Mouse (Mus musculus): Measurements from ENCODE around the gene Gnai2.

Gnai2 gene

DNA sequence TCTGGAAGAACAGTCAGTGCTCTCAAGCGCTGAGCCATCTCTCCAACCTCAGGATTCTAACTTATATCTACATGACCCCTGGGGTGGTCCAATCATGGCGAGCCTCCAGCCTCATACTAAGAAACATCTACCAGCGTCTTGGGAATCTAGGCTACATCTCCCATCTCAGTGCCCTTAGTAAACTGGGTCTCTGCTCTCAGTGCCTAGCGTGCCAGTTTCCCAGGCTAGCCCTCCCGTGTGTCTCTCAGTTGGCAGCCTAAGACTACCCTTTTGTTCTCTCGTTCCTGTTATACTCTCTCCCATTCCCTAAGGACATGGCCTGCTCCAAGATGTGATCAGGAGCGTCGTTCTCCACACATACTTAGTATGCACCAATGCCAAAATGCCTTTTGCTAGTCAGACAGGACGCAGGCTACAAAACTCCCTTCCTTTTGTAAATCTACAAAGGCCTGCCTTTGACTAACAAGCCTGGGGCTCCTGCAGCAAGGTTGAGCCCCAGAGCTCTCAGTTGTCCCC, 3.8 kb downstream of the Gnai2 start:
- no peak for DNase-seq (ENCODE audit: low read depth, low spot score)

DNA sequence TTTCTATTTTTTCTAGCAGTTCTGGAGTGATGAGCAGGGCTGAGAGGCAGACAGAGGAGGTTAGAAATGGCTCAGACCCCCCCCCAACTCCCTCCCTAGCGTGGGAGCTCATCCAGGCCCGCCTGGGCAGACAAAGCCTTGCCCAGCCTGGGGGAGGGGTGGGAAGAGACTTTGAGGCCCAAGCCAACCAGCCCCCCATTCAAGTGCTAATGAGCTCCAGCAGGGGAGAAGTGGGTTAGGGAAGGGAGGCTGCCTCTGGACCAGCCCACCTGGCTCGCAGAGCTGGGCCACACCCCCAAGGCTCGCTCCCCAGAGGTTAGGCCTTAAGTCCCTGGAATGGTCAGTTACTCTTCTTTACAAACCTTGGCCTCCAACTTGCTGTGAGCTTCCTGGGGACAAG, 4.6 kb downstream of the Gnai2 start:
- DNase-seq (ENCODE audit: low read depth, low spot score): no peak

DNA sequence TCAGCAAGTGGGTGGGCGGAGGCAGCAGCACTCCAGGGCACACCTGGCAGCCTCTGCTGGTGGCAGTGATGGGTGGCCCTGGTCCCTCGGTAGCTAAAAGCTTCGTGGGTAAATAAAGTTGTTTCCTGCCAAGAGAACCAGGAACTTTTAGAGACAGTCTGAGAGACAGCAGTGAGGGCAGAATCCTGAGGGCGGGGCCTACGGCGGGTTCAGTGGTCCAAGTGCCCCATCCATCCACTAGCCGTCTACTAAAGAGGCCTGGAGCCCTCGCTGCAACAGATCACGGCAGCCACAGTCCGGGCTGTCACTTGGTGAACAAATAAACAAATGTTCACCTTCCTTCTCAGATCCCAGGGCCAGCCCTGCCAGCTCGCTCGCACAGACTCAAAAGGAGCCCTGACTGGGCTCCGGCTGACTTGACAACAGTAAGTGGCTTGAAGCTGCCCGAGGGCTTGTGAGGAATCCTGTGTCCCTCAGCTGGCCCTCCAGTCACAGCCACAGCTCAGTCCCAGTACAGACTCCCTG, 5.2 kb downstream of the Gnai2 start:
- no peak for DNase-seq (ENCODE audit: low read depth, low spot score)

DNA sequence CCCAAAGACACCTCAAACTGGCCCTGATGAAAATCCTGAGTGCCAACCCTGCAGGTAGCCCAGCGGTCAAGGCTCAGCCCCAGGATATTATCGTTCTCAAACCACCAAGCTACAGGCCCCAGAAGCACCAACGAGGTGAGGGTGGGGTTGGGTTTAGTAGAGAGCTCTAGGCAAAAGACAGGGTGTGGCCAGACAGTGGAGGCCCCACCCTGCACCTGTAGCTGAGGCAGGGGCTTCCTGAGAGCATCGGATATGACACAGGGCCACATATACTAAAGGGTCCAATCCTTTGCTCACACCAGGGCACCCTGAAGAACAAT, 5.8 kb downstream of the Gnai2 start:
- DNase-seq (ENCODE audit: low read depth, low spot score): no peak

DNA sequence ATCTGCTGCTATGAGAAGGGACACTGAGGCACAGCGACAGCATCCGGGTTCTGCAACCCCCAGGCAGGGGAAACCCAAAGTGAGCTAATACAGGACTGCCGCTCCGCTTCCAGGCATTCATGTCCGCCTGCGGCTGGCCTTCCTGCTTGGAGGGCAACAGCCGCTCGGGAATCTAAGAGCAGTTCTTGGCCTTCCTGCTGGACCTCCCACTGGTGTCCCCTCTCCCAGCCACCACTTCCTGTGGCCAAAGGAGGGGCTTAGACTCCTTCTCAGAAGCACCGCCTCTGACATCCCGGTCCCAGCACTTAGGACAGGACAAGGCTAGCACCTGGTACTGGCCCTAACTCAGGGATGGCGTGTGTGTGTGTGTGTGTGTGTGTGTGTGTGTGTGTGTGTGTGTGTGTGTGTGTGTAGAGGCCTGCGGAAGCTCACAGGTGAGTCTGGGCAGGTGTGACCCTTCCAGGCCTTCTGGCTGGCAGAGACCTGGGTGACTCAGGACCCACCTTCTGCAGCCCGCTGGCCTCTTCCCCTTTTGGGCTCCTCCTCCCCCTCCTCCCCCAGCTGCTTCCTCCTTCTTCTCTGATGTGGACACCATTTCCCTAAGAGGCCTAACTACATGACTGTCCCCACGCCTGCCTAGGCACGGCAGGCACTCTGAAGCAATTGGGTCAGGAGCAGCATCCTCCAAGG, 6.3 kb downstream of the Gnai2 start:
- no peak for DNase-seq (ENCODE audit: low read depth, low spot score)

DNA sequence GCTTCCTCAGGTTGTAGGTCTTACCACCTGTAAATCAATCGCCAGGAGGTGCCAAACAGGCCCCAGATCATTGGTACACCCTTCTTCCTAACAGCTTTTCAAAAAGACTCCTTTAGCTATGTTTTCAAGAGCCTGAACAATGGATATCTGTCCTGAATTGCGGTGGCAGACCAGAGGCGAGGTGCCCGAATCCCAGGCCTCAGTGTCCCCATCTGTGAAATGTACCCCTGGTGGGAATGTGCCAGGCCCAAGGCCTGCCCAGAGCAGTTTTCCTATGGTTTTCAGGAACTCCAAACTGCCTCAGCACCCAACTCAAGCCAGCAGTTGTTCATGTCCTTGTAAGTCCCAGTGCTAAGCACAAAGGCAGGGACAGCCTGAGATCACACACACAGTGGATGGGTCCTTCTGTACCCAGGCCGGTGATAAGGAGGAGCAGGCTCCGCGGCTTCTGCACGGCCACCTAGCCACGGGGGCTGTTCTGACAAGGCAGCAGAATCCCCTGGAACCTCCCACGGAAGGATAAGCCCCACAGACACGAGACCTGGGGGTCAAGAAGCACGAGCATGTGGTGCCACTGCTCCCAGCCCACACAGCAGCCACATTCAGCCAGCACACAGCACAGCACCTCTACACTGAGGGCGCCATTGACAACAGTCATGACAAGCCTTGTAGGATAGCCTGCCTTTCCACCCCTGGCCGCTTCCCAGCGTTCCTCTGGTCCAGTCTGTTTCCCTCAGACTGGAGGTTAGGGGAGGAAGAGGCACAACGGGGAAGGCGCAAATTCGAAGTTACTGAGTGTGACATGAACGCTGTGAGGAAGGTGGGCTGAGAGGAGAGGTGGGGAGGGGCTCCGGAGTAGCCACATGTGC, 7.5 kb downstream of the Gnai2 start:
- DNase-seq (ENCODE audit: low read depth, low spot score): no peak

DNA sequence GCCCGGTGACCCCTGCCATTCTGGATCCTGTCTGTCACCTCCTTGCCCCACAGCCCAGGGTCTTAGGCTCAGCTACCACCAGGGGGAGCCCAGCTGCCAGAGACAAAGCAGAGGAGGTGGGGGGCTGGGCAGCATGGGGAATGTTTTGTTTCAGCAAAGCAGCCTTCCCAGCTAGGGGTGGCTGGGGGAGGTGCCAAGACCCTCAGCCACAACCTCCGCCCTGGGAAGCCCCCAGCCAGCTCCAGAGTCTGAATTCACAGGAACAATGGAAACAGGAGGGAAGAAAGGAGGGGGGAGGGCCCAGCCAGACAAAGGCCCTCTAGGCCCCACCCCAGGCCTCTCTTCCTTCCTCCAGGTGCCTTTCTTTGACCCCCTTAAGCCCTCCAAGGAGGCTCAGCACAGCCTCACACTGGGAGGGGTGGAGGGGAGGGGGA, 8.3 kb downstream of the Gnai2 start:
- peak; percentile 79 for DNase-seq (ENCODE audit: low read depth, low spot score)

DNA sequence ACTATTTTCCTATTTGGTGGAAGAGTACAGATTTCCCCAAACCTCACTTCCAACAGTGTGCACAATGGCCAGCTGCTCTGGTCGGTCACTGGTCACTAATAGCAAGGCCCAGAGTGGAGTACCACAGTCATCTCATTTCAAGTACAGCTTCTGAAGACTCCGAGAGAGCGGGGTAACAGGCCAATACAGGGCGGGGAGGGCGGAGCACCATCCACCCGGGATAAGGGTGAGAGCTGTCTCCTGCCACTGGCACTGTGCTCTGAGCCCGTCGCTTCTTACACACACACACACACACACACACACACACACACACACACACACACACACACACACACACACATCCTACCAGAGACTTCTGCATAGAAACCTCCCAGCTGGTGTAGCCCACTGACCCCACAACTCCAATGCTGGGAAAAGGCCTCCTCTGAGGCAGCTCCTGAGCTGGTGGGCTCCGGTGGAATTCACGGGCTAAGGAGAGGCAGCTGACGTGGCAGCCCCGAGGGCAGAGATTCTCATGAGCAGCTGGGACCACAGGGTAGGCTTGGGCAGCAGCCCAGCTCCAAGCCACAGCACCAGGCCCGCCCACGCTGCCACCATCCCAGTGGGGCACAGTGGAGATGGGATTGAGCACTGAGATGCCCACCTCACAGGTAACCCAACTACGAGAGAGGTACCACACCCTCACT, 8.9 kb downstream of the Gnai2 start:
- no peak for DNase-seq (ENCODE audit: low read depth, low spot score)

DNA sequence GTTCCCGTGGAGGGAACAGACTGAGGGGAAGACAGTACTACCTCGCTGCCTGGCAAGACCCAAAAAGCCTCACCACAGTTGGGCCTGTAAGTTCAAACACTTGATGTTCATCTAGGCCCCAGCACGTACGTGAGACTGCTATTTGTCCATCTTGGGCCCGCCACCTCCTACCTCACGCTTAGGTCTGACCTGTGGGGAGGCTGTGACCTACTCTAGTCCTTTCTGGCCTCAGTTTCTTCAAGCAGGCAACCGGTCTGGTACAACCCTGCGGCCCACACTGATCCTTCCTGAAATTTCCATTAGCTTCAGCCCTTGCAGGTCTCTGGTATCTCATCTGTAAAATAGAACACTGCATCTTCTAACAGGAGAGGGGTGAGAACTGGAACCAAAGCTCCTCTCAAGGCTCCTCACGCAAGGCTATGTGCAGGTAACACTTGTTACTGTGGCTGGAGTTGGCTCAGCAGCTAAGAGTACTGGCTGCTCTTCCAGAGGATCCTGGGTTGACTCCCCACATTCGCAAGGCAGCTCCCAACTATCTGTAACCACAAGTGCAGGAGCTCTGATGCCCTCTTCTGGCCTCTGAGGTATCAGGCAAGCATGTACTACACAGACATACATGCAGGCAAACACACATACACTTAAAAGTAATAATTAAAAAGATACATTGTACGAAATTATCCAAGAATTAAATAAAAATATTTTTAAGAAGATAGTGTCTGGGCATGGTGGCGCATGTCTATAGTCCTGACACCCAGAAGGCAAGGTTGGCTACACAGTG, 9.6 kb downstream of the Gnai2 start:
- no peak for DNase-seq (ENCODE audit: low read depth, low spot score)

DNA sequence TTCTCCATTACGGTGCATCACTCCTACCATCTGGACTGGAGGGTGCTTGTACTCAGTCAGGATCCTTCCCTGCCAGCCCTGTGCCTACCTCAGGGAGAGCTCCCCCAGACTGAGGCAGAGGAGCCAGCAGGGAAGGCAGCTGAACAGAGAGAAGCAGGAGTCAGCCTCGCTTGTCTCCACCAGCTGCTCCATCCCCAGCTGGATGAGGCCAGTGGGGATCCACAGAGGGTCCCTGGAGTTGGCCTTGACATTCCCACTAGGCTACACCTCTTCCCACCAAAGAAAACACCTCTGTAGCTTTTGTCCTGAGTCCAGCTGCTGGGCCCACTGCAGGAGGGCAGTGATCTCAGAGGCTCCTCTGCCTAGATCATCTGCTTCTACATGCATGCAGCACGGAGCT, 10.2 kb downstream of the Gnai2 start:
- DNase-seq (ENCODE audit: low read depth, low spot score): no peak

DNA sequence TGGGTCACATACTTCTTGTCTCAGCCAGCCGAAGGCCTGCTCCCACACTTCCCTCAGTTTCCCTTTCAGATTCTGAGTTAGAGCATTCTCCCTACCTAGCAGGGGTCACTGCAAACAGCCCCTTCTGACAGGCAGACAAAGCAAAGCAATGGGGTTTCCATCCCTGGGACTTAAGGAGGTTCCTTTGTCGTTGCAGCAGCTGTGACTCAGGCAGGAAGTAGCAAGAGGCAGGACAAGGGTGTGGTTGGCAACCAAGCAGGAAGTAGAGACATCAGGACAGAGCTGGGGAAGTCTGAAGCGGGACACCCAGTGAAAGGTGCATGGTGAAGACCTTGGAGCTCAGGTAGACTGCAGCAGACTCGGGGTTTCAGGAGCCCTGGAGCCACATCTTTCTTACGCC, 10.6 kb downstream of the Gnai2 start:
- no peak for DNase-seq (ENCODE audit: low read depth, low spot score)

DNA sequence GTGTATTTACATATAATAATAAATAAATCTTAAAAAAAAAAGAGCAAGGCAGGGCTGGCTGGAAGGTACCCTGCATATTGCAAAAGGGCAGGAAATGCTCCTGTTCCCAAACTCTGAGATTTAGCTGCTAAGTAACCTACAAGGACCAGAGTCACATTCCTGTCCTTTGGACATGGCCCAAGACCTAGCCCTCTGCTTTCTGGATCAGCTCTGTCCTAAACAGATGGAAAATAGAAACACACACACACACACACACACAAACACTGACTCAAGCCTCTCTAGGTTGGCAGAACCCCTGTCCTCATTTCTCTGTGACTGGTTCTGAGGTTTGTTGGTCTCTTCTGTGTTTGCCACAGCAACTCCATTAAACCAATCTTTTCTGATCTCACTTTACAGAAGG, 14.2 kb downstream of the Gnai2 start:
- DNase-seq (ENCODE audit: low read depth, low spot score): no peak

DNA sequence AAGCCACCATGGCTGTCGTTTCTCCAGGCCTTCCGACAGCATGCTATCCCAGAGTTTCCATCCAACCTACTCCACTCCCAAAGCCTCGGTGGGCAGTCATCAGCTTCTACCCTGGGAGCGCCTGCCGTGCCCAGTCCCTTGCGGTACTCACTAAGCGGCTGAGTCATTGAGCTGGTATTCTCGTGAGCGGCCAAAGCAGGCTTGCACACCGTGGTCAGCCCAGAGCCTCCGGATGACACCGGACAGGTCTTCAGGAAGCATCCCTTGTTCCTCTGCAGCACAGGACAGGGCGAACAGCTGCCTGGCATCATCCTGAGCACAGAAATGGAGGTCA, 15.7 kb downstream of the Gnai2 start:
- DNase-seq (ENCODE audit: low read depth, low spot score): no peak

DNA sequence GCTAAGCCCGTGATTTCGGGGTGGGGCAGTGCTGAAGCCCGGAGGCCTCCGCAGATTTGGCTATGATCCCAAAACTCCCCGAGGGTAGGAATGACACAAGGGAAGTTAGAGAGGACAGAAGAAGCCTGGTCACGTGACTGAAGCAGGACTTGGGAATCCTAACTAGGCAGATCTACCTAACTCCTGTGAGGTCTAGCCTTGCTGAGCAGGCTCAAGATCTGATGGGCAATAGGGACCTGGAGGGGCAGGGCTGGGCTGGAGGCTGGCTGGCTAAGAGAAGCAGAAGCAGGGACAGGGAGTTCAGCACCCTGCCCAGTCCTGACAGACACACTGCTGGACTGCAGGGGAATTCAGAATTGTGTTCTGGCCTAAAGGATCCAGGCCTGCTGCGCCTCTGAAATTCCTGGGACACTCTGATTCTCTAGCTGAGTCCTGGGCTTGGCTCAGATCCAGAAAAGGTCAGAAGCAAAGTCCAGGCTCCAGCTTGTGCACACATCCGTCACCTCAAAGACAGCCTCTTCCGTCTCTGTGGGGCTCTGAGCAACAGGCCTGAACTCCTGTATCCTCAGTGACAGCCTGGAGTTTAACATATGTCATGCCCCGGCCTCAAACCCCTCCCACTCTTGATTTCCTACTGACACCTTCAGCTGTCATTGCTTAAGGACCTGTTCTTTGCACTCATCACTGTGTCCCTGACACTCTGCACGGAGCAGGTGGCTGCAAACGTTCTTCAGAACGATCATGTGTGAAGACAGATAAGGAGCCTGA, 16.2 kb downstream of the Gnai2 start:
- no peak for DNase-seq (ENCODE audit: low read depth, low spot score)

DNA sequence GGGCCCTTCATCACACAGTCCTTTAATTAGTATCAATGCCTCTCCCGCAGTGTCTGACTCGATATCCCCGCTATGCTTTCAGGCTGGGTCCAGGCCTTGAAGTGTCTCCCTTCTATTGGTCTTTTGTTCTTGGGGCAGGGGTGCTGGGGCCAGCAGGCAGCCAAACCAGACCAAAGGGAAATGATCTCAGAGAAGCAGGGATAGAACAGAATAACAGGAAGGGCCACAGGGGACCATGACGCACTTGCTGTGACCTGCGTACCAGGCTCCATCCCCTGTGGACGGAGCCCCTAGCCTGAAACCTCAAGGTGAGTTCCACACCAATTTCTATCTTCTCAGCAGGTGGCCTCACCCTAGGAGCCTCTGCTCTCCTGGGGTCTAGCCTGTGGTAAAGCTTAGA, 17.1 kb downstream of the Gnai2 start:
- DNase-seq (ENCODE audit: low read depth, low spot score): no peak

DNA sequence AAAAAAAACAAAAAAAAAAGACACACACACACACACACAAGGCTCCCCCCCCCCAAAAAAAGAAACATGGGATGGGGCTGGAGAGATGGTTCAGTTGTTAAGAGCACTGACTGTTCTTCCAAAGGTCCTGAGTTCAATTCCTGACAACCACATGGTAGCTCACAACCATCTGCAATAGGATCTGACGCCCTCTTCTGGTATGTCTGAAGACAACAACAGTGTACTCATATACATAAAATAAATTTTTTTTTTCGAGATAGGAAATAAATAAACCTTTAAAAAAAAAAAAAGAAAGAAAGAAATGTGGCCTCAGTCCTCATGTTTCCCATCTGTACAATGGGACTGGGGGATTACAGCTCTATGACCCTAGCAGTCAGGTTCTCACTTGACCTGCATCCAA, 17.7 kb downstream of the Gnai2 start:
- no peak for DNase-seq (ENCODE audit: low read depth, low spot score)

DNA sequence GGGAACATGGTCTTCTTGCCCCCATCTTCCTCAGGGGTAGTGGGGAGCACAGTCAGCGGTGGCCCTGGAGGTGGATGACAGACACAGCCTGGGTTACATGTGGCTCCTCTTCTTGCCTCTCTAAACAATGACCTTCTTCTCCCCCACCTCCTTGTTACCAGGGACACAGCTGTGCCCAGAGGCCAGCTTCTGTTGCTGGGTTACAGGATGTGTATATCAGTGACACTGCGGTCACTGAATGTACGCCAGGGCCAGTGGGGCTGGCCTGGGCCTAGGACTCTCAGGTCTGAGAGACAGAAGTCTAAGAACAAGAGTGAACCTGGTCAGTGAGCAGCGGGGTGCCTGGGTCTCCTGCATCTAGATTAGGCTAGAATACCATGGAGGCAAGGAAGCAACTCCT, 20.1 kb downstream of the Gnai2 start:
- DNase-seq (ENCODE audit: low read depth, low spot score): no peak

DNA sequence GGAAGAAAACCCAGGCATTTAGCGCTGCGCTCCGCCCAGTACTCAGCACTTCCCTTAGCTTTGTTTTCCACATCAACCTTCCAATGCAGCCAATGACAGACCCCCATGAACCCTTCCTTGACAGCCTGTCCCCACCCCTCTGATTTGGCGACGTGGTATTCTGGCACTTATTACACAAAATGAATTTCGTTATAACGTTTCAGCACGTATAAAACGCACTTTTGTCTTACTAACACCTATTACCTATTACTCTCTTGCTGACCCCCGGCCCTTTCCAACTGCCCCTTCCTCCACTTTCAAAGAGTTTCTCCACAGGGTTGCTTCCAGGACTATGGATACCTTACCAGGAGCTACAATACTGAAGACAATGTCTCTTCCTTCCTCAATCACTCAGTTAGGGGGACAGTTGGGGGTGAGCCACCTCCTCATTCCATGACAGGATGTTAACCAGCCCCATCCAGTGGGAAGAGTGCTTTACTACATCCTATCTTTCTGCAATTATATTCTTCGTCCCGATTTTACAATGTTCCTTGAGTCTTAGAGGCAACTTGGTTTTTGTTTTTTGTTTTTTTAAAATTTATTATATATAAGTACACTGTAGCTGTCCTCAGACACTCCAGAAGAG, 22.1 kb downstream of the Gnai2 start:
- DNase-seq (ENCODE audit: low read depth, low spot score): no peak

DNA sequence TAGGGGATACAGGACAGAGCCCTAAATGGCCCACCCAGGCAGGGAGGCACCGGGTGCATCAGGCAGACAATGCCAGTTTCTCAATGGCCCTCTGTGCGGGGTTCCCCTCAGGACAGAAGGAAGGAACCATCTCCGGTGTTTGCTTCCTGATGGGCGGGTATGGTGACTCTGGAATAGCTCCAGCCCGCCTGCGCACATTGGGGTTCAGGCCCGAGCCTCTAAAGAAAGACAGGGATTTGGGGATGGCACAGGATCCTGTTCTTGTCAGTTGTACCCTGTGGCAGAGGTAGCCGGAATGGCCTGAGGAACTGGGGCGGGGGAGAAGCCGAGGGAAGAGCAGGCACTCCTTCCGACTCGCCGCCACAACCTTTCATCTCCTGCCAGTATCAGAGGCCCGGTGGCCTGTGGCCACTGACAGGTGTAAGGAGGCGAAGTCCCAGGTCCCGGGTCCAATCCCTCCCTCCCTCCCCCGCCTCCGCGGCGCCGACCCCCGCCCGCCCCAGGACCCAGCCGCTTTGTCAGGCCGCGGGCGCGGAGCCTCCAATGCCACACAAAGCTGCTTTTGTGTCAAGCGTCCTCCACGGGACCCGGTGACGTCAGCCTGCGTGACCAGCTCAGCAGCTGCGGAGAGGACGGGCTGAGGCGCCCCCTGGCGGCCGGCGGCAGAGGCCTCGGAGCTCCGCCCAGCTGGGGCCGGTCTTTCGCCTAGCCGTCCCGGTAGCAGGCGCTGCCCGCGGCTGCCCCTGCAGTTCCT, 22.8 kb downstream of the Gnai2 start:
- peak; percentile 96 for DNase-seq (ENCODE audit: low read depth, low spot score)

Measured in retina, postnatal 7 days (tissue).